Mouse (Mus musculus) brown adipose tissue, adult 24 weeks (tissue): Measurements from ENCODE around the gene Arhgef16. TPM values are rescaled to one million over a fixed set of nuclear protein-coding genes. Genes with fewer than 3 reads are reported as not detected.

Source experiments
- H3K27ac ChIP-seq: fragments of 200-500 bp; replicated peaks from 2 replicates; pipeline ENCODE4 v1.5.1; 2012; ENCODE audit warnings: low read depth, mild to moderate bottlenecking, low read length
- H3K4me1 ChIP-seq: fragments of 200-500 bp; 2 replicates; pipeline ENCODE4 v1.6.1; 2012; ENCODE audit warnings: low read length, mixed read lengths; ENCODE audit not compliant: control insufficient read depth, insufficient read depth, insufficient read length
- H3K4me3 ChIP-seq: fragments of 200-500 bp; 2 replicates; pipeline ENCODE4 v1.5.1; 2012; ENCODE audit warnings: low read depth, mild to moderate bottlenecking, low read length, moderate library complexity; ENCODE audit not compliant: insufficient read depth
- polyA plus RNA-seq: library from polyadenylated mRNA; stranded (reverse); fragments of >200 nt; gene quantifications from 2 replicates; pipeline ENCODE4 v1.2.4, GENCODE M21; 2012; ENCODE audit not compliant: missing spikeins, insufficient read depth, insufficient read length

The Arhgef16 gene
- polyA plus RNA-seq = not detected in 2 replicates

GRCm38 (mm10) chr4:154301466-154301881 is at the start of gene Arhgef16:
Gene Arhgef16, minus strand, starts transcription at chr4:154301676.
- H3K4me3 ChIP-seq = no peak within 1 kb of the TSS
- H3K27ac ChIP-seq = no peak within 1 kb of the TSS
- H3K4me1 ChIP-seq = no peaks in the 10 kb centered on the region

DNA sequence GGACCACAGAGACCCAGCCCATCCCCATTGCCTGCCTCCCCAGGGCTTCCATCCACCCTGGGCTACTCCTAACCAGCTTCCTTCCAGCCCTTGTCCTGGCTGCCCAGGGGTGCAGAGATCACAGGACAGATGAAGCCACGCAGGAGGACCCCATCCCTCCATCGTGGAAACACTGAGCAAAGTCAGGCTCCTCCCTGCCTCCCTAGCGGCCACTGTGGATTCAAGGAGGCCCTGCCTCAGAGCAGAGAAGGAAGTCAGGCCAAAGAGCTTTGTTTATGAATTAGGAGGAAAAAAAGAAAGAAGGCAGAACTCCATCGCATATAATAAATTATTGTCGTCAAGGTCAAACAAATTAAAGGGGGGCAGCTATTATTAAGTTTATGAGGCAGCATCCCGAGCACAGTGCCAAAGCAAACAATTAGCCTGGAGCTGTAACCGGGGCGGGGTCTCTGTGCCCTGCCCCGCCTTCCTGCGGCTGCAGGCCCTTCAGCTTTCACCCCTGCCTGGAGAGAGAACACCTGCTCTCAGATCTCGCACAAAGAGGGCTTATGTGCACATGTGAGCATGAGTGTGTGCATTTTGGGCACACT is 46.8 kb upstream of the Arhgef16 start:
- Histone ChIP-seq H3K27ac (no peak overlapping the region), H3K4me1 (no peaks in the 10 kb centered on the region; the same call in 1 of the 2 replicates), H3K4me3 (no peak overlapping the region)

DNA sequence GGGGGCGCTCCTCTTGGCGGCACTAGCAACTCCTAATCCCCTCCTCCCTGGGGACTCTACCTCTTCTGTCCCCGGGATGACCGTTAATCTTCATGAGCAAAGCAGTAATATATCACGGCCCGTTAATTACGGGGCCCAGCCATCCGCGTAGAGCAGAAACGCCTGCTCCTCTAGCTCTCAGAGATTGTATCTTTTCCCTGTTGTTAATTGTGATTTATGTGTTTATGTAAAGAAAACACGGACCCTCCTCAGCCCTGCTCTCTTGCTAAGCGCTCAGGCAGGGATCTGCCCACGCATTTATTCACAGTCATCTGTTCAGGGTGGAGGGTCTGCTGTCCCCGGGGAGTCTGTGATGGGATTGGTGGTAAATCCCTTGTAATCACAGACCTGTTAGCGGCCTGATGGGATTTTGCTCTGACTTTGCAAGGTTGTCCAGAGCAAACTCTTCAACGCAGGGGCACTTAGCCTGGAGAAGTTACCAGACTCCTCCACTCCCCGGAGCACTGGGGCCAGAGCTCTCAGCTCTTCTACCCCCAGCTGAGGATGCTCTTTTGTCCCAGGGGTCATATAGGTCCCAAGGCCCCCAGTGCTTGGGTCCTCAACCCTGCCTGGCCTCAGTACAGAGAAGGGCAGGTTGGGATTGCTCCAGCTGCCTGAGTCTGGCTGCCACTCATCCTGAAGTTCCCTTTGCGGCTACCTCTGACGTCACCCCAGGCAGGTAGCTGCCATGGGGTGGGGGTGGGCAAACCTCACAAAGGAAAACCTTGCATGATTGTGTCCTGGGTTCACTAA is 45.5 kb upstream of the Arhgef16 start:
- no peaks in the 10 kb centered on the region; the same call in 1 of the 2 replicates for H3K4me1 ChIP-seq
- H3K27ac ChIP-seq = no peak overlapping the region
- no peak overlapping the region for H3K4me3 ChIP-seq

DNA sequence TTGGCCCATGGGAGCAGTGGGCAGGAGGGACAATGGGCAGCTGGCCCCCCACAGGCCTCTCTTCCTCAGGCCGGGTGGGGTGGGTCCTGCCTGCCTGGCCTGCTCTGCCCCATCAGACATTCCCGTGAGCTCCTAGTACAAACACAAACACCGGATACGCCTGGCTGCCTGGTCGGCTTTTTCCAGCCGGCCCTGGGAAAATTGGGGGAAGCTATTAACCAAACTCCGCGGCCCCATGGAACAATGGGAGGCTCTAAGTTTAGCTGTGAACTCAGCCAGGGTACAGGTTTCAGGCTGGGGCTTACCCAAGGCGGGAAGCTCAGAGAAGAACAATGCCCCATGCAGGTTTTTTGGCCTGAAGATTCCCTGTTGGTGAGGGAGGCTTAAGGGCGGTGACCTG is 35.2 kb upstream of the Arhgef16 start:
- Histone ChIP-seq H3K4me1 (peaks cover 16% of the 10 kb centered on the region), H3K27ac (peak overlapping the region; percentile 96), H3K4me3 (no peak overlapping the region)

DNA sequence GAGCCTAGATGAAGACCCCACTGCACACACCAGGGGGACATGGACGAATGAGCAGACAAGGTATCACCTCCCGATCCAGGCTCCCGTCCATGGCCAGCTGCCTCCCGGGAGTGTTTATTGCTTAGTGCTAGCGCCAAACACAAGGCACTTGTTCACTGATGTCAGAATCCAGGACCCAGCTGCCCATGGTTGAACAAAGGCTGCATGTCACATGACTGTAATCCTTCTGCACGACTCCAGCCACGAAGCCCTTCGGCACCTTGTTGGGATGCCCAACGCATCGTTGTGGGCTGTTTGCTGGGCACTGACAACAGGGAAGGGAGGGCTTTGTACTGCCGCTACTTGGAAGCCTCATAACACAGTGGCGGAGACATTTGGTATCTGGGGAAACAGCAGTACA is 34.3 kb upstream of the Arhgef16 start, which contains the start of gene B230104I21Rik:
Gene B230104I21Rik, plus strand, starts transcription at position 367 of the 400 bp plus-strand sequence.
- H3K4me3 ChIP-seq = peak within 1 kb of the TSS; percentile 54
- peaks cover 16% of the 10 kb centered on the region for H3K4me1 ChIP-seq
- peak within 1 kb of the TSS; percentile 96 for H3K27ac ChIP-seq

- Histone ChIP-seq H3K4me3 (peak overlapping the region; percentile 54), H3K27ac (peak overlapping the region; percentile 96), H3K4me1 (peaks cover 16% of the 10 kb centered on the region)
Measured at GRCm38 (mm10) chr4:154334699-154335402, 33.4 kb upstream of the Arhgef16 start.

- Histone ChIP-seq H3K4me1 (peaks cover 16% of the 10 kb centered on the region), H3K4me3 (peak overlapping the region; percentile 25), H3K27ac (peak overlapping the region; percentile 91)
Measured at GRCm38 (mm10) chr4:154333300-154333699, 31.8 kb upstream of the Arhgef16 start.

GRCm38 (mm10) chr4:154331271-154331670 is 29.8 kb upstream of the Arhgef16 start:
- no peak overlapping the region for H3K27ac ChIP-seq
- H3K4me1 ChIP-seq = peaks cover 8% of the 10 kb centered on the region

GRCm38 (mm10) chr4:154330001-154330400 is 28.5 kb upstream of the Arhgef16 start:
- Histone ChIP-seq H3K4me3 (no peak overlapping the region), H3K4me1 (peaks cover 3% of the 10 kb centered on the region; the same call in 1 of the 2 replicates), H3K27ac (no peak overlapping the region)

More at GRCm38 (mm10) chr4:154331271-154331670, 29.8 kb upstream of the Arhgef16 start:
- no peak overlapping the region for H3K4me3 ChIP-seq

- H3K27ac ChIP-seq = no peak overlapping the region
Measured at GRCm38 (mm10) chr4:154328836-154329235, 27.4 kb upstream of the Arhgef16 start.

GRCm38 (mm10) chr4:154328431-154328830 is 27.0 kb upstream of the Arhgef16 start:
- Histone ChIP-seq H3K4me3 (no peak overlapping the region), H3K4me1 (peaks cover 3% of the 10 kb centered on the region; the same call in 1 of the 2 replicates), H3K27ac (no peak overlapping the region)

More at GRCm38 (mm10) chr4:154328836-154329235, 27.4 kb upstream of the Arhgef16 start:
- H3K4me1 ChIP-seq = peaks cover 3% of the 10 kb centered on the region; the same call in 1 of the 2 replicates
- no peak overlapping the region for H3K4me3 ChIP-seq

- Histone ChIP-seq H3K4me1 (no peaks in the 10 kb centered on the region), H3K27ac (no peak overlapping the region), H3K4me3 (no peak overlapping the region)
Measured at GRCm38 (mm10) chr4:154325410-154325809, 23.9 kb upstream of the Arhgef16 start.

GRCm38 (mm10) chr4:154313622-154313967 is 12.1 kb upstream of the Arhgef16 start:
- H3K4me1 ChIP-seq = no peaks in the 10 kb centered on the region
- no peak overlapping the region for H3K27ac ChIP-seq
- no peak overlapping the region for H3K4me3 ChIP-seq

DNA sequence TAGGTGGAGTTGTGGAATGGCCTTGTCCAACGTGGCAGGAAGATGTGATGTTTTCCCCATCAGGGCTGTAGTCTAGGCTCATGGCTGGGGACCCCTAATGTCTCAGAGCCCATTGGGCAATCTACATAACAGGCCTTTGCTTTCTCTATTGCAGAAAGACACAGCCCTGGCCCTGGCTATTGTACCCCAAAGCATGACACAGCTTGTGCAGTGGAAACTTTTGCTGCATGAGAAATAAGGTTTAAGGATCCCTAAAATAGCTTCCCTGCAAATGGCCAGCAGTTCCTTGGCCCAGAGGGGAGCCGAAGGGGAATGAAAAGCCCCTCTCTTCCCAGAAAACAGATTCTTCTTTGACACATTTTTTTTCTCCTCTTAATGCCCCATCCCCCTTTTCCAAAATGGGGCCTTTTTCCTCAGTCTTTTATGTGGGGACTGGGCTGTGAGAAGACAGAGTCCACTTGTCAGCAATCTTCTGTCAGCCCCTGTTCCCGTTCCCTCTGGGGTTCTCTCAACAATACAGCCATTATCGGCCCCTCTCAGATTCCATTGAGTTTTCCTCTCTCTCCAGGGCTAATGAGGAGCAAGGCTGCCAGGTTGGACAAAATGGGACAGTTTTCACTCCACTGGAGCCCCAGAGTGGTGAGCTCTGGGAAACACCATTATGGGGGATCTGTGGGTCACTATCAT is 11.6 kb upstream of the Arhgef16 start:
- no peak overlapping the region for H3K4me3 ChIP-seq
- no peak overlapping the region for H3K27ac ChIP-seq
- H3K4me1 ChIP-seq = no peaks in the 10 kb centered on the region
